ENCODE assay signal across 11 mouse cellular contexts in the genomic region with DNA sequence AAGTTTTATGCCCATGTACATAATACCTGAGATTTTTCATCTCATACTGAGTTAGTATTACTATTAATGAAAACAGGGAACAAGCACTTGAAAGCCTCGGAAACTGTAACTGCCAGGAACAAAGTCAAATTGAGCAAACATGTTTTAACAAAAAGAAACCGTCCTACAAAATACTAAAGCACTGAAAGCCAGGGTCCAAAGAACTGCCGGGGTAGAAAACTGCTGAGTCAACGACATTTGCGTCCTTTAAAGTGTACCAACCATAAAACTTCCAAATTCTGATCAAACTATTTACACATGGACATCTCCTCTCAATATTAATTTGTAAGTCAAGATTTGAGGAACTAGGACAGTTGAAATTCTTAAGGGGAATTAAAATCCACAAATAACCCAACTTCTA. TPM values are rescaled to one million over a fixed set of nuclear protein-coding genes. Genes with fewer than 3 reads are reported as not detected.
DNase-seq lines count a peak whose midpoint lies in the region; ATAC-seq and TF ChIP-seq lines count a peak whose summit lies in the region.
"Had no signal": no experiment of that assay in that cellular context is flagged by ENCODE, and none has a peak within 500 bp of the region (broad histone marks: within the 10 kb centered on the region; RNA-seq: fewer than 3 reads in every experiment).

No protein-coding gene starts in this region.

- TF ChIP-seq CTCF in kidney, postnatal 0 days (IDR thresholded peaks at IDR 0.05; ENCODE audit: low read depth), result no peak
- TF ChIP-seq CTCF in CH12.LX (conservative IDR thresholded peaks at IDR 0.05 in 1 of 2, IDR thresholded peaks at IDR 0.05 in 1 of 2; ENCODE audit: low read depth in 2 of 2, low read length in 2 of 2), result no peak

- H3K79me2 ChIP-seq in CH12.LX (replicated peaks; ENCODE audit: control insufficient read depth, extremely low read depth, insufficient read depth, poor library complexity, severe bottlenecking), result peaks cover 27% of the 10 kb centered on the region

- TF ChIP-seq EP300 in CH12.LX (IDR thresholded peaks at IDR 0.05; ENCODE audit: low read length), result no peak

- dilution Hi-C loops in CH12.LX (cut with MboI; ENCODE audit: extremely low pct_ligation_motif_present, extremely low pct_unique_long_range_greater_than_20kb, low sequenced_read_pairs), result no loop called here

- H3K9me3 ChIP-seq in kidney, postnatal 0 days (replicated peaks; ENCODE audit: low read length), result no peaks in the 10 kb centered on the region
- H3K9me3 ChIP-seq in CH12.LX (replicated peaks; ENCODE audit: low read length), result no peaks in the 10 kb centered on the region
- H3K9me3 ChIP-seq in liver, embryonic 13.5 days (replicated peaks), result no peaks in the 10 kb centered on the region
- no peaks in the 10 kb centered on the region for H3K9me3 ChIP-seq in forebrain, embryonic 13.5 days (replicated peaks)
- H3K9me3 ChIP-seq: midbrain, embryonic 13.5 days had no signal

- H3K27ac ChIP-seq in kidney, postnatal 0 days, result no peak overlapping the region
- H3K27ac ChIP-seq in CH12.LX (ENCODE audit: insufficient read depth, low read depth), result no peak overlapping the region
- H3K27ac ChIP-seq in liver, embryonic 13.5 days, result no peak overlapping the region
- H3K27ac ChIP-seq in forebrain, embryonic 13.5 days, result no peak overlapping the region
- H3K27ac ChIP-seq: midbrain, embryonic 13.5 days had no signal

- no peaks in the 10 kb centered on the region for H3K36me3 ChIP-seq in kidney, postnatal 0 days (ENCODE audit: insufficient read depth, low read length)
- H3K36me3 ChIP-seq in CH12.LX (replicated peaks in 1 of 2; ENCODE audit: control insufficient read depth in 1 of 2, insufficient read depth in 1 of 2, low read length in 1 of 2), result no peaks in the 10 kb centered on the region
- no peaks in the 10 kb centered on the region for H3K36me3 ChIP-seq in liver, embryonic 13.5 days
- no peaks in the 10 kb centered on the region for H3K36me3 ChIP-seq in forebrain, embryonic 13.5 days (ENCODE audit: poor library complexity, severe bottlenecking)
- H3K36me3 ChIP-seq: midbrain, embryonic 13.5 days had no signal

- TF ChIP-seq RAD21 in CH12.LX (IDR thresholded peaks at IDR 0.05; ENCODE audit: low read depth, low read length), result no peak

- DNase-seq in cerebellum, adult 9-10 months, result peak; percentile 5
- no peak for DNase-seq in cerebellum, adult 9-11 months
- DNase-seq in kidney, postnatal 0 days (ENCODE audit: low spot score), result no peak
- DNase-seq in kidney, adult 9 months, result no peak
- DNase-seq in CH12.LX (ENCODE audit: extremely low read depth), result no peak
- no peak for DNase-seq in liver, embryonic 13.5 days
- DNase-seq in frontal cortex, postnatal 10 days (ENCODE audit: low spot score in 2 of 2), result no peak
- DNase-seq: adrenal gland, postnatal 36 days had no signal

- H3K9ac ChIP-seq in kidney, postnatal 0 days (ENCODE audit: low read depth, low read length), result no peak overlapping the region
- H3K9ac ChIP-seq in CH12.LX (ENCODE audit: insufficient read depth, low read depth), result peak overlapping the region; percentile 63; the same call in 1 of the 2 replicates
- H3K9ac ChIP-seq in liver, embryonic 13.5 days, result no peak overlapping the region
- H3K9ac ChIP-seq in forebrain, embryonic 13.5 days, result no peak overlapping the region
- H3K9ac ChIP-seq: midbrain, embryonic 13.5 days had no signal

- H3K4me1 ChIP-seq in kidney, postnatal 0 days (replicated peaks; ENCODE audit: insufficient read depth, low read length), result no peaks in the 10 kb centered on the region; the same call in 1 of the 2 replicates
- H3K4me1 ChIP-seq in CH12.LX (ENCODE audit: control insufficient read depth in 1 of 2, insufficient read depth in 2 of 2), result peaks cover 6 to 18% of the 10 kb centered on the region in 2 experiments; a peak in 3 of 4 replicates
- peaks cover 19% of the 10 kb centered on the region for H3K4me1 ChIP-seq in liver, embryonic 13.5 days (replicated peaks)
- H3K4me1 ChIP-seq in forebrain, embryonic 13.5 days, result peaks cover 8% of the 10 kb centered on the region; the same call in 1 of the 2 replicates

- H3K4me3 ChIP-seq in kidney, postnatal 0 days (replicated peaks; ENCODE audit: low read depth, low read length), result peak overlapping the region; percentile 12; the same call in 1 of the 2 replicates
- peak overlapping the region in 2 of 3 experiments; percentile 34 to 86 for H3K4me3 ChIP-seq in CH12.LX (replicated peaks in 1 of 3; ENCODE audit: low read depth in 2 of 3, low read length in 2 of 3, poor library complexity in 1 of 3)
- H3K4me3 ChIP-seq in liver, embryonic 13.5 days (replicated peaks), result 0 out of 2 replicates have a peak overlapping the region, but pooled peaks have one; percentile 14
- H3K4me3 ChIP-seq in forebrain, embryonic 13.5 days, result no peak overlapping the region

- H3K27me3 ChIP-seq in kidney, postnatal 0 days (ENCODE audit: insufficient read depth, low read length), result no peaks in the 10 kb centered on the region
- H3K27me3 ChIP-seq in CH12.LX (replicated peaks), result no peaks in the 10 kb centered on the region
- no peaks in the 10 kb centered on the region for H3K27me3 ChIP-seq in liver, embryonic 13.5 days
- H3K27me3 ChIP-seq in forebrain, embryonic 13.5 days, result peaks cover 8% of the 10 kb centered on the region
- H3K27me3 ChIP-seq: Patski had no signal

- peak overlapping the region; percentile 88 for H3K4me2 ChIP-seq in kidney, postnatal 0 days (ENCODE audit: low read length)
- H3K4me2 ChIP-seq in CH12.LX (ENCODE audit: insufficient read depth, low read depth, poor library complexity, severe bottlenecking), result peak overlapping the region; percentile 91
- H3K4me2 ChIP-seq in liver, embryonic 13.5 days, result peak overlapping the region; percentile 34; the same call in 1 of the 2 replicates
- no peak overlapping the region for H3K4me2 ChIP-seq in forebrain, embryonic 13.5 days

- TF ChIP-seq POLR2A in CH12.LX (IDR thresholded peaks at IDR 0.05; ENCODE audit: low read depth, low read length), result no peak

- in situ Hi-C loops in CH12.LX (cut with MboI; ENCODE audit: low pct_ligation_motif_present, low pct_unique_long_range_greater_than_20kb, low sequenced_read_pairs), result loop anchor here (10.0 kb wide), 1 partner anchor 302 kb away; no protein-coding TSS in a partner anchor

- ATAC-seq in kidney, postnatal 0 days (replicated peaks; ENCODE audit: low FRiP score, low read depth), result no peak
- ATAC-seq in liver, embryonic 13.5 days (ENCODE audit: low read depth), result no peak
- ATAC-seq in forebrain, embryonic 13.5 days, result no peak
- ATAC-seq: midbrain, embryonic 13.5 days; Patski had no signal

- WGBS in kidney, postnatal 0 days, result 48% methylated on average over 5 of the region's 5 CpGs
- 34% methylated on average over 5 of the region's 5 CpGs for WGBS in liver, embryonic 13.5 days (ENCODE audit: insufficient replicate concordance)
- WGBS in forebrain, embryonic 13.5 days, result 79% methylated on average over 5 of the region's 5 CpGs

TF ChIP-seq in CH12.LX, 34 proteins besides CTCF, POLR2A, EP300 and RAD21:
- TF ChIP-seq MAFK (IDR thresholded peaks at IDR 0.05; ENCODE audit: insufficient replicate concordance, low read length) (peak; percentile 99), E2F4 (IDR thresholded peaks at IDR 0.05; ENCODE audit: insufficient replicate concordance, low read depth, low read length) (no peak), NELFE (IDR thresholded peaks at IDR 0.05; ENCODE audit: low read depth, low read length) (no peak)

RNA-seq across cellular contexts. Expression of gene Ahr, which starts 1.7 kb away (rescaled TPM):
- polyA plus RNA-seq in kidney, postnatal 0 days (2015; fragmentation: Nextera tagmentation; extraction: Ambion mirVana), result 5.5 and 6.7 TPM in 2 replicates
- total RNA-seq in CH12.LX (2012; rRNA removed) (7.1 and 7.7 TPM in 2 replicates), CH12.LX (2014; rRNA removed) (8.2 and 9.5 TPM in 2 replicates)
- 4.4 and 4.9 TPM in 2 replicates for polyA plus RNA-seq in CH12.LX (2012; ENCODE audit: insufficient read length, low read depth)
- polyA plus RNA-seq in liver, embryonic 13.5 days (2015; fragmentation: Nextera tagmentation; extraction: Ambion mirVana), result 1.7 and 2.0 TPM in 2 replicates
- polyA plus RNA-seq in forebrain, embryonic 13.5 days (2015; fragmentation: Nextera tagmentation; extraction: Ambion mirVana), result 0.46 and 0.81 TPM in 2 replicates
